Mouse (Mus musculus) lung, adult 10 weeks (tissue): Measurements from ENCODE around the gene Cxcl16. TPM values are rescaled to one million over a fixed set of nuclear protein-coding genes. Genes with fewer than 3 reads are reported as not detected.

Source experiments
- polyA plus RNA-seq: library from polyadenylated mRNA; stranded (reverse); fragments of 350-450 nt; fragmentation: Illumina TruSeq; extraction: RNeasy Lipid Tissue Mini Kit (QIAGEN cat#74804); gene quantifications from one replicate; pipeline ENCODE4 v1.2.3, GENCODE M21; 2014; ENCODE audit warnings: low read depth, low replicate concordance; ENCODE audit not compliant: insufficient read depth

The Cxcl16 gene
- 59.8 TPM for polyA plus RNA-seq

DNA sequence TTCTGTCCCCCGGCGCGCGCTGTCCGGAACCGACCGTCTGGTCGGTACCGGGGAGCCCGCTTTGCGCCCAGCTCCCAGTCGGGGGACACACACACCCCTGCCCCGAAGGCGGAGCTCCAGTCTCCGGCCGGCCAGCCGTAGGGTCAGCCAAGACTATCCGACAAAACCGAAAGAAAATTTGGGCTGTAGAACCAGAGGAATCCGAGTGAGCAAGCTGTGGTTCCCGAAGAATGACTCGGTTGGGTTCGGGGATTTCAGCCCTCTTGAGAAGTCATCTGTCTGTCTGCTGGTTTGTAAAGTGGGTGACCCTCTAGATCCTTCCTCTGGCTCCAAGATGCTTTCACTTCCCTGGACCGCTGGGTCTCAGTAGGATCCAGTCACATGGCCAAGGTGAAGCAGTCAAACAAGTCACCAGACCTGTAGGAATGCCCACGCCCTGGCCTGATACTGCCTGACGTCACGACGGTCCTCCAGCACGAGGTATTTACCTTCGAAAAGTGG is at the start of gene Cxcl16:
Gene Cxcl16, minus strand, starts transcription at position 384 of the 501 bp plus-strand sequence.

DNA sequence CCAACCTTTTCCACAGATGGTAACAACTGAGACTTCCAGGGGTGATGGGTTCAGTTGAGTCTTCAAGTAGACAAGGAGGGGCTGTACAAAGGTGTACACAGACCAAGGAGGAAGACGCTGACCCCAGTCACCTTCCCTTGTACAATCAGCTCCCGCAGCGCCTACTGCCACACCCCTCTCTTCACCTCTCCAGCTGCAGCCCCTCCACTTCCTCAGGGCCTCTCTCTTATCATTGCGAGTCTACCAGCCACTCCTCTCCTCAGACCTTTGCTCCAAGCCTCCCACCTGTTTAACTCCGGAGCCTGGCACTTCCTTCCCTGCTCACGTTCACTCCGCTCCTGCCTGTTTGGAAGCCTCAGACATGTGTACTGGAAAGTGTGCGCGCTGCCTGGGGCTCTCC is 45.2 kb upstream of the Cxcl16 start, which contains the start of gene Tm4sf5:
Gene Tm4sf5, plus strand, starts transcription at position 275 of the 400 bp plus-strand sequence.

DNA sequence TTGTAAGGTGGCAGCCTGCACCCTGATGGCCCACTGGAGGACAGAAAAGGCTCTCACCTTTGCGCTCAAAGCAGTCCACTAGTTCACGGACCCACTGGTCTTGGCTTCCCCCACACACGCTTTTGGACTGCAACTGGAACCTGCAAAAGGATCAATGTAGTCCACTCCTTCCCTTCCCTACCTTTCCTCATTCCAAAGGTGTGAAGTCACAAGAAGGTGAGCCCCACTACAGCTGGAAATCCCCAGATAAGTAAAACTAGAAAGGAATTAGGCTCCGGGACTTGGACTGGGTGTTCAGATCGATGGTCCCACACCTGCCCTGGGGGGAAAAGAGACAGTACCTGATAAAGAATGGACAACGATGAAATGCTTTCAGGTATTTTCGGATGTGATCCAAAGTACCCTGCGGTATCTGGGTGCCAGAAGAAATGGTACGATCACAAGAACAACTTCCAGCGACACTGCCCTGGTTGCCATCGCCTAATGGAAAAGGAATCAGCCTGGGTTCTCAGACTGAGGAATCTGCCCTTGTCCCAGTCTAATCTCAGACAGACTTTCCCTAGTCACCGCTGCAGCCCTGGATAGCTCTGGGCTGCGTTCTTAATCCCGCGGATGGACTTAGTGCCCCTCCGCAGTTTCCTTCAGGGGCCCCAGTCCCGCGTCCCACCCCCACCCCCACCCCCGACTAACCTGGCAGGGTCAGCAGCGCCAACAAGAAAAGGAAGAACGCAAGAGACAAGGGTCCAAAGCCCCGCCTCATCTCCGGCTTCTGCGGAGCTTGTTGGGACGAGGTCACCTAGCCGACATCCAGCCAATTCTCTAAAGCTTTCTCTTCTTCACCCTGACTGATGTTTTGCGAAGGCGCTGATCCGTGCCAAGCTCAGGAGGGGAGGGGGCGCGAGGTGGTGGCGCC is 840 bp downstream of the Cxcl16 start, which contains the start of gene Zmynd15:
Gene Zmynd15, plus strand, starts transcription at position 746 of the 913 bp plus-strand sequence.

DNA sequence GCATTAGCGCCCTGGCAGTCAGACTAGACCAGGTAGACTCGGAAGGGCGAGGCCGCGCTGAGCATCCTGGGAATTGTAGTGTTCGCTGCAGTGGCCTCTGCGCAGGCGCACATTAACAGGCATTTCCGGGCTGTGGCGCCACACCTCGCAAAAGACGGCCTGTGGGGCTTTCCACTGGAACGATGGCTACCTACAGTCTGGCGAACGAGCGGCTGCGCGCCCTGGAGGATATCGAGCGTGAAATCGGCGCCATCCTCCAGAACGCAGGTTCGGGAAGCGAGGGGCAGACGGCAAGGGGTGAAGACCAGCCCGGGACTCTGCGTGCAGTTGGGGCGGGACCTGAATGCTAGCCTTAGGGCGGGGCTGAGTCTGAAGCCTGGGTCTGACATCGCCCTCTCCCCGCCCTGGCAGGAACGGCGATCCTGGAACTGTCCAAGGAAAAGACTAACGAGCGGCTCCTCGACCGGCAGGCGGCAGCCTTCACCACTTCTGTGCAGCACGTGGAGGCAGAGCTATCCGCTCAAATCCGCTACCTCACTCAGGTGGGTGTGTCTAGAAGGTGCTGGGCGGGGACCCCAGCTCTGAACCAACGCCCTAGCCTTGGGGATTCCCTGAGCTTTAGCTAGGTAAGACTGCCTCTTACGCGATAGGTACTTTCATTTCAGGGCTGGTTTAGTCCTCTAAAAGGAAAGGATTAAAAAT is 7.8 kb downstream of the Cxcl16 start, which contains the start of gene Med11:
Gene Med11, plus strand, starts transcription at position 123 of the 702 bp plus-strand sequence.

DNA sequence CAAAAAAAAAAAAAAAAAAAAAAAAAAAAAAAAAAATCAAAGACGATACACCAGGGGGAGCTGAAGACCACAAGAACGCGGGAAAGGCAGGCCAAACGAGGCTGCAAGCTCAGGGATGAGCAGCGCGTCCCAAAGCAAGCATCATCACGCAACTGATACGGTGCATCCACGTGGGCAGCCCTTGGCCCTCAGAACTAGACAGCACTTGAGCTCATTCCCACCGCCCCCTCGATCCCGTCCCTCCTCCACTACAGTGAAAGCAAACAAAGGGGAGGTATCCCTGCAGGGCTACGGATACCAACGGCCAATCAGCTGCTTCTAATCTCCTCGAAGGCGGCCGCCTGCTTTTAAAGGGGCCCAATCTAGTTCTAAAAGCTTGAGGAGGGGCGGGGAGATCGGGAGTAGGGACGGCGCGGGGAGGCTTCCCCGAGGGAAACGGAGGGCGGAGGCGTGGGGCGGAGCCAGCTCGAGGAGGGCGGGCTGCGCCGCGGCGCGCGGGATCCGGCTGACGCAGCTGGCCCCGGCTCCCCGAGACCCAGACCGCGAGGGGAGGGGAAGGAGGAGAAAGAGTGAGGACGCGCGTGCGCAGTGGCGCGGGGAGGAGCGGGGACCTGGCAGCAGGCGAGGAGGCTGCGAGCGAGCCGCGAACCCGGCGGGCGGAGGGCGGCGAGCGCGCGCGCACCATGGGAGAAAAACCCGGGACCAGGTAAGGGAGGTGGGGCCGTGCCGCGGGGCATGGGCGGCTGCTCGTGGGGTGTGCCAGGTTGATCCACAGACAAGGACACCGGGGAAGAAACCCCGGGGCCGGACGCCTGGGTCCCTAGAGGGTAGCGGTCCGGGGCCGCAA is 27.5 kb downstream of the Cxcl16 start, which contains the start of gene Arrb2:
Gene Arrb2, plus strand, starts transcription at position 588 of the 847 bp plus-strand sequence.

DNA sequence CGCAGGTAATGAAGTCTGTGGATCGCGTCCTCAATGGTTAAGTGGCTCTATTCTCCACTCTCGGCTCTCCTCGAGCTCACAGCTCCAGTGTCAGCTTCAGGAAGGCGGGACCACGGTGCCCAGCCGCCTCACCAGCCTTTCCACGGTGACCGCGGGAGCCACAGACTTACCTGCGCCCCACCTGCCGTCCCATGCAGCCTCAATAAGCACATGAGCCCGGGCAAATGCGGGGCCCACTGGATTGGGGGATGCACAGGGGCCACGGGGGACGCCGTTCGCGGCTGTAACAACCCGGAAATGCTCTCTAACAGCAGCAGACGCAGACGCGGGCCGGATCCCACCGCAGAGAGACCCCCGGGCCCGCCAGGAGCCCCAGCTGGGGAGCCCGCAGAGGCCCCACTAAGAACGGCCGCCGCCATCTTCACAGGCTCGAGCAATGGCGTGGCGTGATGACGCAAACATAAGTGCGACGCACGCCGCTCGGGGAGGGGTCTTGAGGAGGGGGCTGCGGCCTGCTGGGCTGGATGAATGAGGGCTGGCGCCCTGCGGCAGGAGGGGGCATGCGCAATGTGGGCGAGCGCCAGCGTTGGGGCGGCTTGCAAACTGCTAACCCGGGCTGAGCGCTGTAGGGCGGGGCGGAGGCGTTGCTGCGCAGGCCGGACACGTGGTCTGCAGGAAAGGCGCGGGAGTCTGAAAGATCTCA is 50.0 kb downstream of the Cxcl16 start, which contains the start of gene Pelp1:
Gene Pelp1, minus strand, starts transcription at position 438 of the 703 bp plus-strand sequence.

Other genes starting within 250 kb of the Cxcl16 start
- gene Slc16a11, start 247.2 kb downstream of the Cxcl16 start, polyA plus RNA-seq: 54.5 TPM
- gene Slc16a13, start 238.9 kb downstream of the Cxcl16 start, polyA plus RNA-seq: 4.1 TPM
- gene Bcl6b, start 230.2 kb downstream of the Cxcl16 start, polyA plus RNA-seq: 15.8 TPM
- 69.1 TPM for gene 0610010K14Rik, start 222.1 kb downstream of the Cxcl16 start, polyA plus RNA-seq
- gene Gm21988, start 220.2 kb downstream of the Cxcl16 start, polyA plus RNA-seq: 8.1 TPM
- gene Rnasek, start 220.1 kb downstream of the Cxcl16 start, polyA plus RNA-seq: 203 TPM
- gene Alox12, start 204.6 kb downstream of the Cxcl16 start, polyA plus RNA-seq: 2.8 TPM
- not detected for gene Alox12e, start 137.4 kb downstream of the Cxcl16 start, polyA plus RNA-seq
- gene Alox15, start 108.0 kb downstream of the Cxcl16 start, polyA plus RNA-seq: 3.7 TPM
- gene Pelp1, start 50.0 kb downstream of the Cxcl16 start, polyA plus RNA-seq: 9.8 TPM
- gene Arrb2, start 27.3 kb downstream of the Cxcl16 start, polyA plus RNA-seq: 37.6 TPM
- 52.9 TPM for gene Med11, start 8.1 kb downstream of the Cxcl16 start, polyA plus RNA-seq
- 3.2 TPM for gene Zmynd15, start 551 bp downstream of the Cxcl16 start, polyA plus RNA-seq
- 0.25 TPM for gene Tm4sf5, start 45.3 kb upstream of the Cxcl16 start, polyA plus RNA-seq
- 0.55 TPM for gene Vmo1, start 54.6 kb upstream of the Cxcl16 start, polyA plus RNA-seq
- not detected for gene Gltpd2, start 59.2 kb upstream of the Cxcl16 start, polyA plus RNA-seq
- 296 TPM for gene Psmb6, start 65.4 kb upstream of the Cxcl16 start, polyA plus RNA-seq
- gene Gm40193, start 73.0 kb upstream of the Cxcl16 start, polyA plus RNA-seq: not detected
- 9.6 TPM for gene Pld2, start 80.1 kb upstream of the Cxcl16 start, polyA plus RNA-seq
- gene Mink1, start 102.9 kb upstream of the Cxcl16 start, polyA plus RNA-seq: 24.0 TPM
- not detected for gene 4930544D05Rik, start 155.9 kb upstream of the Cxcl16 start, polyA plus RNA-seq
- 0.14 TPM for gene Chrne, start 159.2 kb upstream of the Cxcl16 start, polyA plus RNA-seq
- gene Gp1ba, start 179.1 kb upstream of the Cxcl16 start, polyA plus RNA-seq: 0.30 TPM
- 71.5 TPM for gene Rnf167, start 187.3 kb upstream of the Cxcl16 start, polyA plus RNA-seq
- 77.2 TPM for gene Slc25a11, start 187.5 kb upstream of the Cxcl16 start, polyA plus RNA-seq
- 578 TPM for gene Pfn1, start 194.7 kb upstream of the Cxcl16 start, polyA plus RNA-seq
- gene Eno3, start 197.2 kb upstream of the Cxcl16 start, polyA plus RNA-seq: 26.5 TPM
- 78.5 TPM for gene Spag7, start 209.4 kb upstream of the Cxcl16 start, polyA plus RNA-seq
- gene Camta2, start 228.1 kb upstream of the Cxcl16 start, polyA plus RNA-seq: 9.8 TPM
- gene Inca1, start 240.2 kb upstream of the Cxcl16 start, polyA plus RNA-seq: 2.0 TPM
- 56.7 TPM for gene Kif1c, start 240.6 kb upstream of the Cxcl16 start, polyA plus RNA-seq